ENCODE assay signal across 15 mouse cellular contexts in genomic region chr11:116187226-116187930, GRCm38 (mm10). TPM values are rescaled to one million over a fixed set of nuclear protein-coding genes. Genes with fewer than 3 reads are reported as not detected.
DNase-seq lines count a peak whose midpoint lies in the region; ATAC-seq and TF ChIP-seq lines count a peak whose summit lies in the region.
"Had no signal": no experiment of that assay in that cellular context is flagged by ENCODE, and none has a peak within 500 bp of the region (broad histone marks: within the 10 kb centered on the region; RNA-seq: fewer than 3 reads in every experiment).

No protein-coding gene starts in this region.

- intact Hi-C loops in gastrocnemius, adult 2 months (cut with DNase I): no loop called here
- intact Hi-C loops in gastrocnemius, postnatal 14 days (cut with DNase I; ENCODE audit: low total_unique reads): no loop called here

- peak overlapping the region; percentile 66; the same call in 1 of the 2 replicates for H3K27ac ChIP-seq in gastrocnemius, adult 2 months
- 0 out of 2 replicates have a peak overlapping the region, but pooled peaks have one; percentile 5 for H3K27ac ChIP-seq in lung, embryonic 15.5 days
- peak overlapping the region; percentile 42; the same call in 1 of the 2 replicates for H3K27ac ChIP-seq in embryonic fibroblast, embryonic 13.5 days (ENCODE audit: insufficient read depth, low read length)
- H3K27ac ChIP-seq in stomach, embryonic 14.5 days (ENCODE audit: low read length): 0 out of 2 replicates have a peak overlapping the region, but pooled peaks have one; percentile 15

- no peaks in the 10 kb centered on the region for H3K27me3 ChIP-seq in lung, embryonic 15.5 days
- H3K27me3 ChIP-seq in stomach, embryonic 14.5 days (ENCODE audit: control insufficient read depth, insufficient read depth, low read length): no peaks in the 10 kb centered on the region

- no peak overlapping the region for H3K4me2 ChIP-seq in lung, embryonic 15.5 days
- H3K4me2 ChIP-seq in stomach, embryonic 14.5 days (replicated peaks; ENCODE audit: low read depth, low read length): no peak overlapping the region

- 62% methylated on average over 11 of the region's 11 CpGs for WGBS in lung, embryonic 15.5 days
- WGBS in stomach, embryonic 14.5 days: 58% methylated on average over 11 of the region's 11 CpGs

- H3K4me1 ChIP-seq in lung, embryonic 15.5 days: 0 out of 2 replicates have a peak, but pooled peaks cover 4% of the 10 kb centered on the region
- H3K4me1 ChIP-seq in embryonic fibroblast, embryonic 13.5 days (ENCODE audit: control insufficient read depth, insufficient read depth, low read length): peaks cover 10% of the 10 kb centered on the region; the same call in 1 of the 2 replicates
- H3K4me1 ChIP-seq in stomach, embryonic 14.5 days (ENCODE audit: control insufficient read depth, insufficient read depth, low read length): no peaks in the 10 kb centered on the region

- peaks cover 17% of the 10 kb centered on the region for H3K36me3 ChIP-seq in lung, embryonic 15.5 days
- H3K36me3 ChIP-seq in stomach, embryonic 14.5 days (ENCODE audit: control insufficient read depth, insufficient read depth, low read length): peaks cover 27% of the 10 kb centered on the region

- no peak for DNase-seq in gastrocnemius, adult 2 months
- no peak for DNase-seq in gastrocnemius, postnatal 14 days
- no peak for DNase-seq in lung, postnatal 4 days
- DNase-seq in adrenal gland, adult (ENCODE audit: inconsistent age in 2 of 2, low spot score in 1 of 2): no peak
- no peak for DNase-seq in spleen, postnatal 14 days (ENCODE audit: low spot score in 2 of 2)
- DNase-seq: adrenal gland, postnatal 10 days; cerebellum, adult 2 months; heart, postnatal 4 days; kidney, postnatal 10 days; lung, adult 18-20 months; right cerebral cortex, postnatal 4 days had no signal

- no peak for TF ChIP-seq CTCF in gastrocnemius, adult 2 months (IDR thresholded peaks at IDR 0.05)
- TF ChIP-seq CTCF in embryonic fibroblast, embryonic 13.5 days (IDR thresholded peaks at IDR 0.05; ENCODE audit: borderline replicate concordance, insufficient read depth, low read length): no peak

- no peak for TF ChIP-seq POLR2A in embryonic fibroblast, embryonic 13.5 days (IDR thresholded peaks at IDR 0.05; ENCODE audit: low read depth, low read length)

- no peak overlapping the region for H3K4me3 ChIP-seq in gastrocnemius, adult 2 months
- no peak overlapping the region for H3K4me3 ChIP-seq in lung, embryonic 15.5 days
- no peak overlapping the region for H3K4me3 ChIP-seq in embryonic fibroblast, embryonic 13.5 days (ENCODE audit: insufficient read depth, low read length)
- H3K4me3 ChIP-seq in stomach, embryonic 14.5 days (ENCODE audit: low read depth, low read length): no peak overlapping the region
- H3K4me3 ChIP-seq: erythroblast, embryonic 14.5 days had no signal

- no peak overlapping the region for H3K9ac ChIP-seq in lung, embryonic 15.5 days
- no peak overlapping the region for H3K9ac ChIP-seq in stomach, embryonic 14.5 days (replicated peaks; ENCODE audit: low read depth, low read length)

- ATAC-seq in lung, embryonic 15.5 days (ENCODE audit: borderline replicate concordance, extremely low read depth, low FRiP score, low TSS enrichment): no peak
- no peak for ATAC-seq in stomach, embryonic 14.5 days (ENCODE audit: insufficient number of reproducible peaks, insufficient read depth, low FRiP score, low read depth)

- no peaks in the 10 kb centered on the region for H3K9me3 ChIP-seq in lung, embryonic 15.5 days
- H3K9me3 ChIP-seq in stomach, embryonic 14.5 days (ENCODE audit: control insufficient read depth, low read depth, low read length): no peaks in the 10 kb centered on the region

RNA-seq across cellular contexts. Expression of gene Ten1, which starts 11.3 kb away (rescaled TPM):
- 10 to 100 TPM; 14.3 to 17.1 TPM for total RNA-seq in gastrocnemius, adult 2 months (2021)
- 10 to 100 TPM; 26.9 to 31.6 TPM for total RNA-seq in gastrocnemius, postnatal 14 days (2021)
- polyA plus RNA-seq in lung, embryonic 15.5 days (2015; fragmentation: Nextera tagmentation; extraction: Ambion mirVana): 77.5 and 78.3 TPM in 2 replicates
- polyA plus RNA-seq in embryonic fibroblast, embryonic 13.5 days (2011; ENCODE audit: insufficient read length, low read depth, missing spikeins): 9.8 and 16.3 TPM in 2 replicates
- polyA plus RNA-seq in stomach, embryonic 14.5 days (2014; fragmentation: Nextera tagmentation; extraction: Ambion mirVana): 80.9 and 81.3 TPM in 2 replicates

RNA-seq across cellular contexts. Expression of gene Acox1, which starts 11.5 kb away (rescaled TPM):
- 100 to 1,000 TPM in 1 of 2 experiments, 10 to 100 TPM in 1; 79.8 to 118 TPM for total RNA-seq in gastrocnemius, adult 2 months (2021)
- 10 to 100 TPM; 43.3 to 49.3 TPM for total RNA-seq in gastrocnemius, postnatal 14 days (2021)
- 19.6 and 21.2 TPM in 2 replicates for polyA plus RNA-seq in lung, embryonic 15.5 days (2015; fragmentation: Nextera tagmentation; extraction: Ambion mirVana)
- 51.3 and 54.3 TPM in 2 replicates for polyA plus RNA-seq in embryonic fibroblast, embryonic 13.5 days (2011; ENCODE audit: insufficient read length, low read depth, missing spikeins)
- 29.0 and 29.6 TPM in 2 replicates for polyA plus RNA-seq in stomach, embryonic 14.5 days (2014; fragmentation: Nextera tagmentation; extraction: Ambion mirVana)

RNA-seq across cellular contexts. Expression of gene Fbf1, which starts 19.4 kb away (rescaled TPM):
- total RNA-seq in gastrocnemius, adult 2 months (2021): 10 to 100 TPM; 10.5 to 11.5 TPM
- 10 to 100 TPM in 1 of 2 experiments, 1 to 10 TPM in 1; 9.1 to 11.6 TPM for total RNA-seq in gastrocnemius, postnatal 14 days (2021)
- 29.7 and 35.9 TPM in 2 replicates for polyA plus RNA-seq in lung, embryonic 15.5 days (2015; fragmentation: Nextera tagmentation; extraction: Ambion mirVana)
- 34.5 and 42.3 TPM in 2 replicates for polyA plus RNA-seq in embryonic fibroblast, embryonic 13.5 days (2011; ENCODE audit: insufficient read length, low read depth, missing spikeins)
- 29.3 and 30.2 TPM in 2 replicates for polyA plus RNA-seq in stomach, embryonic 14.5 days (2014; fragmentation: Nextera tagmentation; extraction: Ambion mirVana)

RNA-seq across cellular contexts. Expression of gene Mrpl38, which starts 48.7 kb away (rescaled TPM):
- 10 to 100 TPM; 47.5 to 61.5 TPM for total RNA-seq in gastrocnemius, adult 2 months (2021)
- 10 to 100 TPM; 41.8 to 49.5 TPM for total RNA-seq in gastrocnemius, postnatal 14 days (2021)
- 89.5 and 94.7 TPM in 2 replicates for polyA plus RNA-seq in lung, embryonic 15.5 days (2015; fragmentation: Nextera tagmentation; extraction: Ambion mirVana)
- 31.6 and 32.5 TPM in 2 replicates for polyA plus RNA-seq in embryonic fibroblast, embryonic 13.5 days (2011; ENCODE audit: insufficient read length, low read depth, missing spikeins)
- 93.9 and 94.2 TPM in 2 replicates for polyA plus RNA-seq in stomach, embryonic 14.5 days (2014; fragmentation: Nextera tagmentation; extraction: Ambion mirVana)

RNA-seq across cellular contexts. Expression of gene Evpl, which starts 50.5 kb away (rescaled TPM):
- total RNA-seq in gastrocnemius, adult 2 months (2021): under 1 TPM in 1 of 2 experiments, not detected in 1; 0.14 TPM
- total RNA-seq in gastrocnemius, postnatal 14 days (2021): under 1 TPM; 0.09 to 0.14 TPM
- 5.8 and 6.4 TPM in 2 replicates for polyA plus RNA-seq in lung, embryonic 15.5 days (2015; fragmentation: Nextera tagmentation; extraction: Ambion mirVana)
- polyA plus RNA-seq in embryonic fibroblast, embryonic 13.5 days (2011; ENCODE audit: insufficient read length, low read depth, missing spikeins): 0.16 TPM in 1 of 2 replicates, not detected in the other
- polyA plus RNA-seq in stomach, embryonic 14.5 days (2014; fragmentation: Nextera tagmentation; extraction: Ambion mirVana): 5.0 and 6.0 TPM in 2 replicates

Comparison
In these comparisons a context has a peak if more than half of its experiments do, and no peak if none do; other contexts are left out.
1. H3K27ac ChIP-seq: peak in every context shown above with its lines; median percentile 66 in gastrocnemius, adult 2 months; 42 in embryonic fibroblast, embryonic 13.5 days; 15 in stomach, embryonic 14.5 days; 5 in lung, embryonic 15.5 days.